Mouse (Mus musculus) forebrain, embryonic 10.5 days (tissue): ENCODE results near the gene Gm28635. TPM values are rescaled to one million over a fixed set of nuclear protein-coding genes. Genes with fewer than 3 reads are reported as not detected.

Source experiments
- DNase-seq: peaks from one replicate; pipeline ENCODE4 v3.0.0-alpha.2; 2017; ENCODE audit warnings: low spot score; ENCODE audit errors: extremely low spot score
- H3K27ac ChIP-seq: fragments of 300-500 bp; sonication (generic); 2 replicates; pipeline ENCODE4 v1.5.1; 2016; ENCODE audit warnings: mild to moderate bottlenecking
- H3K27me3 ChIP-seq: fragments of 300-500 bp; sonication (generic); 2 replicates; pipeline ENCODE4 v1.6.1; 2016; ENCODE audit warnings: mild to moderate bottlenecking; ENCODE audit not compliant: poor library complexity, severe bottlenecking
- H3K36me3 ChIP-seq: fragments of 300-500 bp; sonication (generic); replicated peaks from 2 replicates; pipeline ENCODE4 v1.6.1; 2016; ENCODE audit warnings: mild to moderate bottlenecking, moderate library complexity
- H3K4me1 ChIP-seq: fragments of 300-500 bp; sonication (generic); 2 replicates; pipeline ENCODE4 v1.6.1; 2016
- H3K4me3 ChIP-seq: fragments of 300-500 bp; sonication (generic); 2 replicates; pipeline ENCODE4 v1.5.1; 2016; ENCODE audit warnings: mild to moderate bottlenecking, moderate library complexity
- H3K9me3 ChIP-seq: fragments of 300-500 bp; sonication (generic); 2 replicates; pipeline ENCODE4 v1.6.1; 2016; ENCODE audit warnings: mild to moderate bottlenecking, moderate library complexity
- WGBS: fragments of 180-500 bp; shearing (Covaris S2); methylation state at CpG from one replicate; pipeline ENCODE4 v1.1.7; 2016; 5-methylcytosine and 5-hydroxymethylcytosine counted together
- polyA plus RNA-seq: library from polyadenylated mRNA; unstranded; fragments of >200 nt; fragmentation: Nextera tagmentation; extraction: Ambion mirVana; gene quantifications from 2 replicates; pipeline ENCODE4 v1.2.1, GENCODE M21; 2016

Gene Gm28635
- polyA plus RNA-seq, 1 experiment from 2014 or later = not detected

- no peak for DNase-seq
- Histone ChIP-seq H3K4me1 (peaks cover 7% of the 10 kb centered on the region; the same call in 1 of the 2 replicates), H3K36me3 (peaks cover 43% of the 10 kb centered on the region), H3K9me3 (no peaks in the 10 kb centered on the region), H3K27me3 (no peaks in the 10 kb centered on the region), H3K27ac (no peak overlapping the region), H3K4me3 (no peak overlapping the region)
- WGBS = 92% methylated on average over 17 of the region's 17 CpGs
Measured at GRCm38 (mm10) chr2:84624201-84624600, 53.6 kb downstream of the Gm28635 start.

- no peak for DNase-seq
- Histone ChIP-seq H3K4me3 (no peak overlapping the region), H3K9me3 (no peaks in the 10 kb centered on the region), H3K36me3 (peaks cover 44% of the 10 kb centered on the region), H3K27me3 (no peaks in the 10 kb centered on the region), H3K4me1 (peaks cover 7% of the 10 kb centered on the region; the same call in 1 of the 2 replicates), H3K27ac (no peak overlapping the region)
- 94% methylated on average over 3 of the region's 3 CpGs for WGBS
Measured at GRCm38 (mm10) chr2:84623428-84624119, 54.3 kb downstream of the Gm28635 start.

GRCm38 (mm10) chr2:84622668-84623067 is 55.2 kb downstream of the Gm28635 start:
- 92% methylated on average over 2 of the region's 2 CpGs for WGBS
- H3K4me1 ChIP-seq = peaks cover 5% of the 10 kb centered on the region; the same call in 1 of the 2 replicates
- no peaks in the 10 kb centered on the region for H3K9me3 ChIP-seq
- no peak overlapping the region for H3K27ac ChIP-seq
- peaks cover 49% of the 10 kb centered on the region for H3K36me3 ChIP-seq
- H3K27me3 ChIP-seq = no peaks in the 10 kb centered on the region
- DNase-seq = no peak
- H3K4me3 ChIP-seq = no peak overlapping the region

- no peak for DNase-seq
- Histone ChIP-seq H3K4me1 (no peaks in the 10 kb centered on the region; the same call in 1 of the 2 replicates), H3K4me3 (no peak overlapping the region), H3K27me3 (no peaks in the 10 kb centered on the region), H3K36me3 (peaks cover 71% of the 10 kb centered on the region), H3K27ac (no peak overlapping the region), H3K9me3 (no peaks in the 10 kb centered on the region)
- 92% methylated on average over 21 of the region's 21 CpGs for WGBS
Measured at GRCm38 (mm10) chr2:84619646-84620340, 58.0 kb downstream of the Gm28635 start.

- no peaks in the 10 kb centered on the region for H3K27me3 ChIP-seq
- peaks cover 71% of the 10 kb centered on the region for H3K36me3 ChIP-seq
- H3K9me3 ChIP-seq = no peaks in the 10 kb centered on the region
- no peak for DNase-seq
- H3K27ac ChIP-seq = no peak overlapping the region
- no peak overlapping the region for H3K4me3 ChIP-seq
- WGBS = 91% methylated on average over 2 of the region's 2 CpGs
- no peaks in the 10 kb centered on the region for H3K4me1 ChIP-seq
Measured at GRCm38 (mm10) chr2:84618914-84619313, 58.9 kb downstream of the Gm28635 start.

GRCm38 (mm10) chr2:84617637-84618515 is 60.0 kb downstream of the Gm28635 start:
- DNase-seq = no peak
- H3K27ac ChIP-seq = no peak overlapping the region
- no peak overlapping the region for H3K4me3 ChIP-seq
- H3K9me3 ChIP-seq = no peaks in the 10 kb centered on the region
- H3K4me1 ChIP-seq = no peaks in the 10 kb centered on the region
- H3K27me3 ChIP-seq = no peaks in the 10 kb centered on the region
- 81% methylated on average over 3 of the region's 3 CpGs for WGBS
- H3K36me3 ChIP-seq = peaks cover 80% of the 10 kb centered on the region

GRCm38 (mm10) chr2:84612764-84613163 is 65.1 kb downstream of the Gm28635 start:
- Histone ChIP-seq H3K4me3 (no peak overlapping the region), H3K27me3 (no peaks in the 10 kb centered on the region), H3K9me3 (no peaks in the 10 kb centered on the region), H3K27ac (no peak overlapping the region), H3K4me1 (no peaks in the 10 kb centered on the region), H3K36me3 (peaks cover 99% of the 10 kb centered on the region)
- no peak for DNase-seq
- 91% methylated on average over 6 of the region's 6 CpGs for WGBS

GRCm38 (mm10) chr2:84607842-84608241 is 70.0 kb downstream of the Gm28635 start:
- H3K4me1 ChIP-seq = no peaks in the 10 kb centered on the region
- H3K4me3 ChIP-seq = no peak overlapping the region
- WGBS = 88% methylated on average over 1 of the region's 1 CpGs
- no peaks in the 10 kb centered on the region for H3K27me3 ChIP-seq
- no peaks in the 10 kb centered on the region for H3K9me3 ChIP-seq
- H3K36me3 ChIP-seq = peaks cover 100% of the 10 kb centered on the region
- no peak for DNase-seq
- no peak overlapping the region for H3K27ac ChIP-seq

GRCm38 (mm10) chr2:84600977-84601376 is 76.9 kb downstream of the Gm28635 start:
- H3K36me3 ChIP-seq = peaks cover 91% of the 10 kb centered on the region
- WGBS = 77% methylated on average over 2 of the region's 2 CpGs
- no peak overlapping the region for H3K4me3 ChIP-seq

GRCm38 (mm10) chr2:84599270-84599888 is 78.5 kb downstream of the Gm28635 start:
- Histone ChIP-seq H3K27ac (no peak overlapping the region), H3K27me3 (no peaks in the 10 kb centered on the region), H3K4me1 (no peaks in the 10 kb centered on the region), H3K9me3 (no peaks in the 10 kb centered on the region), H3K36me3 (peaks cover 81% of the 10 kb centered on the region), H3K4me3 (no peak overlapping the region)
- no peak for DNase-seq
- WGBS = 93% methylated on average over 6 of the region's 6 CpGs

More at GRCm38 (mm10) chr2:84600977-84601376, 76.9 kb downstream of the Gm28635 start:
- no peak overlapping the region for H3K27ac ChIP-seq
- H3K4me1 ChIP-seq = no peaks in the 10 kb centered on the region
- DNase-seq = no peak
- no peaks in the 10 kb centered on the region for H3K27me3 ChIP-seq
- H3K9me3 ChIP-seq = no peaks in the 10 kb centered on the region

- H3K4me1 ChIP-seq = no peaks in the 10 kb centered on the region
- 95% methylated on average over 1 of the region's 1 CpGs for WGBS
- H3K9me3 ChIP-seq = no peaks in the 10 kb centered on the region
- DNase-seq = no peak
- H3K27ac ChIP-seq = no peak overlapping the region
- no peak overlapping the region for H3K4me3 ChIP-seq
- no peaks in the 10 kb centered on the region for H3K27me3 ChIP-seq
- H3K36me3 ChIP-seq = peaks cover 71% of the 10 kb centered on the region
Measured at GRCm38 (mm10) chr2:84597123-84597522, 80.7 kb downstream of the Gm28635 start.

GRCm38 (mm10) chr2:84592801-84593200 is 85.0 kb downstream of the Gm28635 start:
- Histone ChIP-seq H3K4me1 (no peaks in the 10 kb centered on the region), H3K27ac (no peak overlapping the region), H3K9me3 (peaks cover 12% of the 10 kb centered on the region), H3K36me3 (peaks cover 74% of the 10 kb centered on the region), H3K4me3 (no peak overlapping the region), H3K27me3 (no peaks in the 10 kb centered on the region)
- DNase-seq = no peak
- WGBS = 91% methylated on average over 8 of the region's 8 CpGs
